Mouse (Mus musculus) CH12.LX (cell line): ENCODE data around the gene Gp9. TPM values are rescaled to one million over a fixed set of nuclear protein-coding genes. Genes with fewer than 3 reads are reported as not detected.

ENCODE experiments used
- DNase-seq: peaks from one replicate; pipeline ENCODE4 v3.0.0-alpha.2; 2013; ENCODE audit errors: extremely low read depth
- H3K27ac ChIP-seq: 2 replicates; pipeline ENCODE4 v1.5.1; 2012; ENCODE audit warnings: low read depth, mild to moderate bottlenecking, control low read depth, moderate library complexity; ENCODE audit not compliant: insufficient read depth
- H3K27me3 ChIP-seq: replicated peaks from 2 replicates; pipeline ENCODE3; 2012; ENCODE audit warnings: inconsistent platforms
- H3K36me3 ChIP-seq, 2 experiments: replicated peaks in 1 of 2; 2 replicates each; pipeline versions ENCODE3 to v1.6.1; 2012; ENCODE audit warnings: inconsistent platforms in 1 of 2, low read length in 1 of 2, mild to moderate bottlenecking in 1 of 2, mixed read lengths in 1 of 2, moderate library complexity in 1 of 2; ENCODE audit not compliant: control insufficient read depth in 1 of 2, insufficient read depth in 1 of 2
- H3K4me1 ChIP-seq, 2 experiments: 2 replicates each; pipeline ENCODE4 v1.6.1; 2012; ENCODE audit warnings: inconsistent platforms in 1 of 2, moderate library complexity in 1 of 2; ENCODE audit not compliant: insufficient read depth in 2 of 2, control insufficient read depth in 1 of 2
- H3K4me2 ChIP-seq: 2 replicates; pipeline ENCODE4 v1.6.1; 2012; ENCODE audit warnings: low read depth, mild to moderate bottlenecking, control low read depth; ENCODE audit not compliant: poor library complexity, insufficient read depth, severe bottlenecking
- H3K4me3 ChIP-seq, 3 experiments: fragments of 150-350 bp in 1 of 3; sonication (generic) in 1 of 3; replicated peaks in 1 of 3; 2 replicates each; pipeline versions ENCODE3 to v1.5.1; 2011 to 2012; ENCODE audit warnings: low read depth in 2 of 3, low read length in 2 of 3, mild to moderate bottlenecking in 2 of 3, moderate library complexity in 2 of 3, control low read depth in 1 of 3, improper control_type of control experiment in 1 of 3, inconsistent platforms in 1 of 3, mixed read lengths in 1 of 3; ENCODE audit not compliant: poor library complexity in 1 of 3
- H3K79me2 ChIP-seq: replicated peaks from 2 replicates; pipeline ENCODE4 v1.6.1; 2012; ENCODE audit warnings: mild to moderate bottlenecking, moderate library complexity; ENCODE audit not compliant: control insufficient read depth, poor library complexity, insufficient read depth, severe bottlenecking; ENCODE audit errors: extremely low read depth
- H3K9ac ChIP-seq: 2 replicates; pipeline ENCODE4 v1.6.1; 2012; ENCODE audit warnings: low read depth, mild to moderate bottlenecking, control low read depth, moderate library complexity; ENCODE audit not compliant: insufficient read depth
- H3K9me3 ChIP-seq: replicated peaks from 2 replicates; pipeline ENCODE3; 2012; ENCODE audit warnings: low read length, inconsistent platforms, mixed read lengths
- BHLHE40 ChIP-seq: IDR thresholded peaks from 2 replicates; pipeline ENCODE4 v1.6.1; 2011; ENCODE audit warnings: mild to moderate bottlenecking, low read depth, low read length, improper control_type of control experiment
- CHD1 ChIP-seq: IDR thresholded peaks from 2 replicates; pipeline ENCODE4 v1.6.1; 2012; ENCODE audit warnings: low read depth, low read length, improper control_type of control experiment, inconsistent platforms
- CHD2 ChIP-seq: IDR thresholded peaks from 2 replicates; pipeline ENCODE4 v1.6.1; 2011; ENCODE audit warnings: low read length, improper control_type of control experiment
- EP300 ChIP-seq: IDR thresholded peaks from 2 replicates; pipeline ENCODE4 v1.6.1; 2011; ENCODE audit warnings: low read length, improper control_type of control experiment
- ETS1 ChIP-seq: conservative IDR thresholded peaks from 2 replicates; pipeline ENCODE4 v1.6.1; 2012; ENCODE audit warnings: low read depth, mild to moderate bottlenecking, inconsistent platforms, low read length, improper control_type of control experiment, moderate library complexity
- HCFC1 ChIP-seq: IDR thresholded peaks from 2 replicates; pipeline ENCODE4 v1.6.1; 2012; ENCODE audit warnings: low read depth, mild to moderate bottlenecking, inconsistent platforms, low read length, improper control_type of control experiment
- JUN ChIP-seq: IDR thresholded peaks from 2 replicates; pipeline ENCODE4 v1.6.1; 2011; ENCODE audit warnings: low read depth, mild to moderate bottlenecking, low read length, improper control_type of control experiment, moderate library complexity; ENCODE audit not compliant: insufficient read depth
- KAT2A ChIP-seq: IDR thresholded peaks from 2 replicates; pipeline ENCODE4 v1.6.1; 2012; ENCODE audit warnings: low read length, improper control_type of control experiment, inconsistent platforms; ENCODE audit not compliant: insufficient replicate concordance
- MAFK ChIP-seq: IDR thresholded peaks from 2 replicates; pipeline ENCODE4 v1.6.1; 2011; ENCODE audit warnings: low read length, improper control_type of control experiment; ENCODE audit not compliant: insufficient replicate concordance
- MAX ChIP-seq: IDR thresholded peaks from 2 replicates; pipeline ENCODE4 v1.6.1; 2011; ENCODE audit warnings: low read length, improper control_type of control experiment
- MAZ ChIP-seq: IDR thresholded peaks from 2 replicates; pipeline ENCODE4 v1.6.1; 2012; ENCODE audit warnings: low read depth, mild to moderate bottlenecking, inconsistent platforms, low read length, improper control_type of control experiment, moderate library complexity
- MEF2A ChIP-seq: IDR thresholded peaks from 2 replicates; pipeline ENCODE4 v1.6.1; 2014; ENCODE audit warnings: low read depth, mild to moderate bottlenecking, inconsistent platforms, low read length, improper control_type of control experiment, borderline replicate concordance
- MXI1 ChIP-seq: IDR thresholded peaks from 2 replicates; pipeline ENCODE4 v1.6.1; 2011; ENCODE audit warnings: mild to moderate bottlenecking, low read depth, low read length, improper control_type of control experiment
- NELFE ChIP-seq: IDR thresholded peaks from 2 replicates; pipeline ENCODE4 v1.6.1; 2011; ENCODE audit warnings: low read depth, low read length, improper control_type of control experiment
- PAX5 ChIP-seq: IDR thresholded peaks from 2 replicates; pipeline ENCODE4 v1.6.1; 2012; ENCODE audit warnings: low read length, inconsistent platforms, mixed read lengths
- POLR2A ChIP-seq: IDR thresholded peaks from 2 replicates; pipeline ENCODE4 v1.6.1; 2011; ENCODE audit warnings: low read depth, mild to moderate bottlenecking, improper control_type of control experiment, low read length
- POLR2AphosphoS2 ChIP-seq: IDR thresholded peaks from 2 replicates; pipeline ENCODE4 v1.6.1; 2011; ENCODE audit warnings: low read depth, low read length, improper control_type of control experiment
- RAD21 ChIP-seq: IDR thresholded peaks from 2 replicates; pipeline ENCODE4 v1.6.1; 2011; ENCODE audit warnings: low read depth, mild to moderate bottlenecking, low read length, improper control_type of control experiment, moderate library complexity
- SIN3A ChIP-seq: IDR thresholded peaks from 2 replicates; pipeline ENCODE4 v1.6.1; 2012; ENCODE audit warnings: low read length, improper control_type of control experiment, inconsistent platforms
- SMC3 ChIP-seq: IDR thresholded peaks from 2 replicates; pipeline ENCODE4 v1.6.1; 2011; ENCODE audit warnings: low read depth, low read length, improper control_type of control experiment
- TBP ChIP-seq: conservative IDR thresholded peaks from 2 replicates; pipeline ENCODE4 v1.6.1; 2011; ENCODE audit warnings: low read depth, low read length, improper control_type of control experiment
- TCF12 ChIP-seq: IDR thresholded peaks from 2 replicates; pipeline ENCODE4 v1.6.1; 2014; ENCODE audit warnings: low read depth, mild to moderate bottlenecking, inconsistent platforms, low read length, improper control_type of control experiment
- UBTF ChIP-seq: IDR thresholded peaks from 2 replicates; pipeline ENCODE4 v1.6.1; 2012; ENCODE audit warnings: low read depth, mild to moderate bottlenecking, inconsistent platforms, low read length, improper control_type of control experiment, moderate library complexity
- USF2 ChIP-seq: conservative IDR thresholded peaks from 2 replicates; pipeline ENCODE4 v1.6.1; 2011; ENCODE audit warnings: low read depth, low read length, improper control_type of control experiment
- ZKSCAN1 ChIP-seq: IDR thresholded peaks from 2 replicates; pipeline ENCODE4 v1.6.1; 2012; ENCODE audit warnings: low read depth, inconsistent platforms, low read length, improper control_type of control experiment, borderline replicate concordance
- ZMIZ1 ChIP-seq: IDR thresholded peaks from 2 replicates; pipeline ENCODE4 v1.6.1; 2012; ENCODE audit warnings: low read depth, mild to moderate bottlenecking, inconsistent platforms, low read length, improper control_type of control experiment
- dilution Hi-C: fragments of 300-500 bp; cut with MboI; formaldehyde crosslinking; loops from 2 replicates; pipeline ENCODE4 v1.14.3; 2020; ENCODE audit warnings: low sequenced_read_pairs; ENCODE audit not compliant: extremely low pct_unique_long_range_greater_than_20kb, extremely low pct_ligation_motif_present
- in situ Hi-C: fragments of 300-500 bp; cut with MboI; formaldehyde crosslinking; loops from 3 replicates; pipeline ENCODE4 v1.14.3; 2019; ENCODE audit warnings: low sequenced_read_pairs, low pct_ligation_motif_present, low pct_unique_long_range_greater_than_20kb, mixed read lengths
- polyA plus RNA-seq: library from polyadenylated mRNA; unstranded; fragments of >175 nt; gene quantifications from 2 replicates; pipeline ENCODE4 v1.2.1, GENCODE M21; 2012; ENCODE audit warnings: low read depth; ENCODE audit not compliant: insufficient read length
- total RNA-seq, 2 experiments: library from RNA; depleted of rRNA; stranded (reverse); fragments of 300-350 nt in 1 of 2; fragments of >200 nt in 1 of 2; gene quantifications; 2 replicates each; pipeline ENCODE4 v1.2.3; 2012 to 2014

Gene Gp9
- total and polyA plus RNA-seq, 3 experiments = not detected

DNA sequence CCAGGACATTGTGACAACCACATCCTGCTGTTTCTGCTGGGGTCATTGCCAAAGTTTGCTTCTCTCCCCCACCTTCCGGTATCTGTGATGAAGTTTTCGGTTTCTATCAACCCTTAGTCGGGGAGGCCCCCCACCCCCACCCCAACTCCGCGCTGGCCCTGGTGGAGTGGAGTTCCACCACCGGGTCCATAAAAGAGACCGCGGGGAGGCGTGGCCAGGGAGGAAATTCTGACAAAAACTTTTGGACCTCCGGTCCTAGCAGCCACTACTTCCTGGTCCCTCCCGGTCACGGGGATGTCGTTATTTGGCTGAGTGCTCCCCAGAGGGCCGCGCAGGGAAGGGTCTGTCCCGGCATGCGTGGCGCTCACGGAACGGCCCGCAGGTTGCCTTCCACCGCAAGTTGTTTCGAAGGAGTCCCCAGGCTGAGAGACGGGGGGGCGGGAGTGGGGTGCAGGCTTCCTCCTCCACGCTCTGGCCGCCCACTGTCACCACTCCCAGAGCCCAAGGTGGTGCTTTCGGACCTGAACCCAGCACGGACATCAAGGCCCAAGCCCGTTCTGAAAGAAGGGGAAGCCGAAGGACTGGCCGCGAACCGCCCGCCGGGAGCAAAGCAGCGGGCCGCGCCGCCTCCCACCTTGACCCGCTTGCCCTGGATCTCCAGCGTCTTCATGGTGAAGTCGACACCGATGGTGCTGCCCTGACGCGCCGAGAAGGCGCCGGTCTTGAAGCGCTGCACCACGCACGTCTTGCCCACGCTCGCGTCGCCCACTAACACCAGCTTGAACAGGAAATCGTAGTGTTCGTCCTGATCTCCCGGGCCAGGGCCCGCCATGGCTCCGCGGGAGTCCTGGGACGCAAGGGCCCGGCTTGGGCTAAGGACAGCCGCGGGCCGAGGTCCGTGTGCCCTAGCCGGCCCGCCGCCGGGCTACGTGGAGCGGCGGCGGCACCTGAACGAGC lies 33.1 kb downstream of the Gp9 start (continued):
- TF ChIP-seq ETS1 (peak; percentile 70), ZKSCAN1 (no peak), RAD21 (no peak; the same call in 1 of the 2 replicates), SIN3A (peak; percentile 70), PAX5 (no peak), MEF2A (peak; percentile 46; the same call in 1 of the 2 replicates), USF2 (no peak), TCF12 (peak; percentile 70), UBTF (peak; percentile 57), POLR2A (peak; percentile 46; the same call in 1 of the 2 replicates), HCFC1 (peak; percentile 34; the same call in 1 of the 2 replicates), MAFK (peak; percentile 26; the same call in 1 of the 2 replicates), NELFE (no peak), KAT2A (0 out of 2 replicates have a peak, but pooled peaks have one; percentile 27), POLR2AphosphoS2 (no peak), MAX (0 out of 2 replicates have a peak, but pooled peaks have one; percentile 33), TBP (no peak), ZMIZ1 (peak; percentile 21; the same call in 1 of the 2 replicates), MAZ (peak; percentile 43; the same call in 1 of the 2 replicates), EP300 (peak; percentile 53; the same call in 1 of the 2 replicates), MXI1 (peak; percentile 49), CHD2 (peak; percentile 90), SMC3 (no peak)

DNA sequence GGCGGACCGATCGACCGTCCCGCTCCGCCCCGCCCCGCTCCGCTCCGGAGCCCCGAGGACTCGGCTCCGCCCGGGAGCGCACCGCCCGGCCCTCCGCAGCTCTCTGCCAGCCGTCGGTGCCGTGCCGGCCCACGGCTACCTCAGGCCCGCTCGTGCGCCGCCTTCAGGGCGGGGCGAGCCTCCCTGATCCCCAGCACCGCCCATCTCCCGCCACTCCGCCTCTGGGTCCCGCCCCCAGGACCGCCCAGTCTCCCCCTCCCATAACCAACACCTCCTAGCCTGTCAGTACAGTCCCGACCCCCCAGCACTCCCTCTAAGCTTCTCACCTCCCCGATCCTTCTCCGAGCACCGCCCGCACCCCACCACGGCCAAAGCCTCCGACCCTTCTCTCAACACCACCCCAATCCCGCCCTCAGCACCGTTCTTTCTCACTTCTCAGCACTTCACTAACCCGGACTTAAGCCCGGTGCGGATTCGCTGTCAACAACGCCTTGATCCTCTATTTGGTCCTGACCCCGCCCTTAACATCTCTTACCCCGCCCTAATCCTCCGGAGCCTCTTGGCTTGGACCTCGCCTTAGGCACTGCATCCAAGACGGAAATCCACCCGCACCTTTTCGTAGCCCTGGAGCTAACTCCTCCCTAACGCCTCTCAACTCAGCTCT lies 33.9 kb downstream of the Gp9 start, which contains the start of gene Rab43:
Gene Rab43 (minus strand): TSS at position 490 of the 664 bp plus-strand sequence.
- Histone ChIP-seq H3K27ac (peak within 1 kb of the TSS; percentile 93), H3K9me3 (no peaks in the 10 kb centered on the region), H3K9ac (peak within 1 kb of the TSS; percentile 87), H3K27me3 (no peaks in the 10 kb centered on the region), H3K36me3 (peaks cover 19 to 49% of the 10 kb centered on the region in 2 experiments), H3K4me1 (peaks cover 10 to 49% of the 10 kb centered on the region in 2 experiments; a peak in 3 of 4 replicates), H3K4me3 (peak within 1 kb of the TSS; percentile 75 to 94 (median 78)), H3K79me2 (peaks cover 32% of the 10 kb centered on the region), H3K4me2 (peak within 1 kb of the TSS; percentile 85; the same call in 1 of the 2 replicates)
- in situ Hi-C loops (no loop called here), dilution Hi-C loops (no loop called here)
- peak; percentile 70 for DNase-seq
- peak; percentile 84 for TF ChIP-seq POLR2A
- TF ChIP-seq TCF12 = peak; percentile 61; the same call in 1 of the 2 replicates
- TF ChIP-seq MAX = no peak
- TF ChIP-seq CHD1 = no peak
- TF ChIP-seq TBP = 0 out of 2 replicates have a peak, but pooled peaks have one; percentile 12
- no peak for TF ChIP-seq JUN
- peak; percentile 56 for TF ChIP-seq BHLHE40
- TF ChIP-seq ZMIZ1 = peak; percentile 85
- peak; percentile 60; the same call in 1 of the 2 replicates for TF ChIP-seq NELFE
